Mouse (Mus musculus): Measurements from ENCODE around the gene Mrpl54.

DNA sequence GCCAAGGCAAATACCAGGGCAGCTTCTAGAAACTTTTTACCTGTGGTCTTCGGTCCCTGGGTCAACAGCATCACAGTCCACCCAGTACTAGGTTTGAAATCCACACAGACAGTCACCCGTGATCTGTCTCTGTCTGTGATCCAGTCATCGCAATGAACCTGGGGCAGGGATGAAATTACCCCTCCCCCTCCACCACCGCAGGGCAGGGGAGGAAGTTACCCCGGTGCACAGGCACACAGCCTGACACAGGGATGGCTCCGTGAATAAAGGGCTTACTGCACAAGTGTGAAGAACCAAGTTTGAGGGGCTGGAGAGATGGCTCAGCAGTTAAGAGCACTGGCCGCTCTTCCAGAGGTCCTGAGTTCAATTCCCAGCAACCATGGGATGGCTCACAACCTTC is 37.0 kb upstream of the Mrpl54 start:
- TF ChIP-seq CTCF (IDR thresholded peaks at IDR 0.05; ENCODE audit: low read depth) (no peak), EP300 (IDR thresholded peaks at IDR 0.05; ENCODE audit: low read depth) (no peak)
